Mouse (Mus musculus): ENCODE results near the gene Snrpg.

Snrpg gene

DNA sequence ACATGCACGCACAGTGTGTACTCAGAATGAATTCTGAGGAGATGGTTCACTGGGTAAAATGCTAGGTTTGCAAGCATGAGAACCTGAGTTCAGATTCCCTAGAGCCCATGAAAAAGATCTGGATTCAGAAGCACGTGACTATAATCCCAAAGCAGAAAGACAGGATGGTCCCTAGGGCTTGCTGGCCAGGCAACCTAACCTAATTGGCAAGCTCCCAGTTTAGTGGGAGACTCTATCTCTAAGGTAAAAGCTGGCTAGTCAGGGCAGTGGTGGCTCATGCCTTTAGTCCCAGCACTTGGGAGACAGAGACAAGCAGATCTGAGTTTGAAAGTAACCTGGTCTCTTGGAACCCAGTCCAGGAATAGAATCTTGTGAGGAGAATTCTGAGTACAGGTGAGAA, 27.9 kb downstream of the Snrpg start:
- Histone ChIP-seq H3K27me3 (ENCODE audit: insufficient read depth, low read length) (peaks cover 22% of the 10 kb centered on the region), H3K9me3 (ENCODE audit: low read length) (no peaks in the 10 kb centered on the region), H3K36me3 (ENCODE audit: insufficient read depth, low read length) (peaks cover 4% of the 10 kb centered on the region; the same call in 1 of the 2 replicates), H3K4me3 (replicated peaks; ENCODE audit: low read length) (no peak overlapping the region), H3K4me1 (replicated peaks; ENCODE audit: low read depth, low read length) (peaks cover 41% of the 10 kb centered on the region)
- no peak for TF ChIP-seq POU5F1 (IDR thresholded peaks at IDR 0.05; ENCODE audit: borderline replicate concordance, low read length)
- no peak for TF ChIP-seq CTCF (conservative IDR thresholded peaks at IDR 0.05; ENCODE audit: low read length)
- TF ChIP-seq NANOG (IDR thresholded peaks at IDR 0.05; ENCODE audit: borderline replicate concordance, low read length) = no peak

DNA sequence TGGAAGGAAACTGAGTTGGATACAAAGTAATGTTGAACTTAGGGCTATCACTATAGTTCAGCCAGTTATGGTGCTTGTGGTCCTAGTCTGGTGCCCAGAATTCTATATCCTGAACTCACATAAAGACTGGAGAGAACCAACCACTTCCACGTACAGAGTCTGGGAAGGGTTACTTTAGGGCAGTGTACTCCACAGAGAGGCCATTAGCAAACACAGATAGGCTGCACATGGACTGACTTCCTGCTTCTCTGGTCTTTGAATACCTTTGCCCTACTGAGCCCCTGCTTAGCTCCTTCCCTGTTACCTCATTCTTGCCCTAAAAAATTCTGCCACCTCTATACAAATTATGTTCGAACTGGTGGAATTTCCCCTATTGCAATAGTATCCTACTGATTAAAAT, 28.9 kb downstream of the Snrpg start:
- peaks cover 39% of the 10 kb centered on the region for H3K4me1 ChIP-seq (replicated peaks; ENCODE audit: low read depth, low read length)
- H3K9me3 ChIP-seq (ENCODE audit: low read length) = no peaks in the 10 kb centered on the region
- no peaks in the 10 kb centered on the region; the same call in 1 of the 2 replicates for H3K36me3 ChIP-seq (ENCODE audit: insufficient read depth, low read length)
- TF ChIP-seq CTCF (conservative IDR thresholded peaks at IDR 0.05; ENCODE audit: low read length) (no peak), POU5F1 (IDR thresholded peaks at IDR 0.05; ENCODE audit: borderline replicate concordance, low read length) (no peak), NANOG (IDR thresholded peaks at IDR 0.05; ENCODE audit: borderline replicate concordance, low read length) (no peak)
- H3K4me3 ChIP-seq (replicated peaks; ENCODE audit: low read length) = no peak overlapping the region
- peaks cover 22% of the 10 kb centered on the region for H3K27me3 ChIP-seq (ENCODE audit: insufficient read depth, low read length)

- no peaks in the 10 kb centered on the region for H3K36me3 ChIP-seq (ENCODE audit: insufficient read depth, low read length)
- H3K27me3 ChIP-seq (ENCODE audit: insufficient read depth, low read length) = peaks cover 22% of the 10 kb centered on the region
- H3K4me1 ChIP-seq (replicated peaks; ENCODE audit: low read depth, low read length) = peaks cover 39% of the 10 kb centered on the region
- TF ChIP-seq POU5F1 (IDR thresholded peaks at IDR 0.05; ENCODE audit: borderline replicate concordance, low read length) (no peak), NANOG (IDR thresholded peaks at IDR 0.05; ENCODE audit: borderline replicate concordance, low read length) (no peak), CTCF (conservative IDR thresholded peaks at IDR 0.05; ENCODE audit: low read length) (peak; percentile 48)
- H3K4me3 ChIP-seq (replicated peaks; ENCODE audit: low read length) = no peak overlapping the region
- no peaks in the 10 kb centered on the region for H3K9me3 ChIP-seq (ENCODE audit: low read length)
Observed at GRCm38 (mm10) chr6:86400972-86401371, 29.9 kb downstream of the Snrpg start.

GRCm38 (mm10) chr6:86402681-86403607, 31.8 kb downstream of the Snrpg start:
- peaks cover 39% of the 10 kb centered on the region for H3K4me1 ChIP-seq (replicated peaks; ENCODE audit: low read depth, low read length)
- TF ChIP-seq NANOG (IDR thresholded peaks at IDR 0.05; ENCODE audit: borderline replicate concordance, low read length) = no peak
- no peak for TF ChIP-seq POU5F1 (IDR thresholded peaks at IDR 0.05; ENCODE audit: borderline replicate concordance, low read length)
- TF ChIP-seq CTCF (conservative IDR thresholded peaks at IDR 0.05; ENCODE audit: low read length) = no peak
- H3K36me3 ChIP-seq (ENCODE audit: insufficient read depth, low read length) = peaks cover 11% of the 10 kb centered on the region
- peak overlapping the region; percentile 90 for H3K4me3 ChIP-seq (replicated peaks; ENCODE audit: low read length)
- H3K9me3 ChIP-seq (ENCODE audit: low read length) = no peaks in the 10 kb centered on the region
- peaks cover 18% of the 10 kb centered on the region for H3K27me3 ChIP-seq (ENCODE audit: insufficient read depth, low read length)

- Histone ChIP-seq H3K36me3 (ENCODE audit: insufficient read depth, low read length) (peaks cover 11% of the 10 kb centered on the region), H3K4me1 (replicated peaks; ENCODE audit: low read depth, low read length) (peaks cover 37% of the 10 kb centered on the region), H3K4me3 (replicated peaks; ENCODE audit: low read length) (peak overlapping the region; percentile 90), H3K27me3 (ENCODE audit: insufficient read depth, low read length) (peaks cover 10% of the 10 kb centered on the region), H3K9me3 (ENCODE audit: low read length) (no peaks in the 10 kb centered on the region)
- TF ChIP-seq POU5F1 (IDR thresholded peaks at IDR 0.05; ENCODE audit: borderline replicate concordance, low read length) (no peak), NANOG (IDR thresholded peaks at IDR 0.05; ENCODE audit: borderline replicate concordance, low read length) (no peak), CTCF (conservative IDR thresholded peaks at IDR 0.05; ENCODE audit: low read length) (no peak)
Observed at GRCm38 (mm10) chr6:86403728-86404099, 32.6 kb downstream of the Snrpg start.

DNA sequence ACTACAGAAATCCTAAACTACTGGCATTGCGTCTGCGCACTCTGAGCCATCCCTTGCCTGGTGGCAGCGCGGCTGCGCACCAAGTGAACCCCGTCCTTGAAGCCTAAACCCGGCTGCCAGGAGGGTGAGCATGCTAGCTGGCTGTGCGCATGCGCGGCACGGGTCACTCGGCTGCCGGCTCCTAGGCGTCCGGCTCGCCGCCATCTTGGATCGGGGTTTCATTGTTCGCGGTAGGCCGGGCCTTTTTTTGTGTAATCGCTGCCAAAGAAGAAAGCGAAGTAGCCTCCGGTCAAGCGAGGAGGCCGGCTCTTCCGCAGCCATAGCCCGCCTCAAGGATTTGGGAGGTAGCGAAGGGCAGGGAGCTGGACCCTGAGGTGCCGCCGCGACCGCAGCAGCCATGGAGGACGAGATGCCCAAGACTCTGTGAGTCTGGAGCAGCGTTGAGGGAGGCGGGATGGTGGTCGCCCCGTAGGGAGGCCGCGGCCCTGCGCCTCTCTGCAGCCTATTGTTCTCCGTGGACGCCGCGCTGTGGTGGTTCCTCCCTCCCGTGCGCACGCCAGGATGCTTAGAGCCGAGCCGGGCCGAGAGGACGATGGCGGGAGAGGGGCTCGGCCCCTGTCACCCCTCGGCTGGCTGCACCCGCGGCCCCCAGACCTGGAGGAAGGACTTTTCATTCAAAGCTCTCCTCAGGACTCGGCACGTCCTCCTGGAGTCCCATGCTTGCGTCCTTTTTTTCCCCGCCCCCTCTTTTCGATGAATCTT, 33.2 kb downstream of the Snrpg start, which contains the start of gene Tia1:
Tia1 (plus strand) TSS at position 120 of the 762 bp plus-strand sequence.
- H3K4me1 ChIP-seq (replicated peaks; ENCODE audit: low read depth, low read length) = peaks cover 37% of the 10 kb centered on the region
- H3K36me3 ChIP-seq (ENCODE audit: insufficient read depth, low read length) = peaks cover 11% of the 10 kb centered on the region
- TF ChIP-seq NANOG (IDR thresholded peaks at IDR 0.05; ENCODE audit: borderline replicate concordance, low read length) (no peak), CTCF (conservative IDR thresholded peaks at IDR 0.05; ENCODE audit: low read length) (no peak), POU5F1 (IDR thresholded peaks at IDR 0.05; ENCODE audit: borderline replicate concordance, low read length) (no peak)
- H3K9me3 ChIP-seq (ENCODE audit: low read length) = no peaks in the 10 kb centered on the region
- H3K27me3 ChIP-seq (ENCODE audit: insufficient read depth, low read length) = peaks cover 4% of the 10 kb centered on the region; the same call in 1 of the 2 replicates
- H3K4me3 ChIP-seq (replicated peaks; ENCODE audit: low read length) = peak within 1 kb of the TSS; percentile 90

- Histone ChIP-seq H3K36me3 (ENCODE audit: insufficient read depth, low read length) (peaks cover 15% of the 10 kb centered on the region), H3K9me3 (ENCODE audit: low read length) (no peaks in the 10 kb centered on the region), H3K27me3 (ENCODE audit: insufficient read depth, low read length) (peaks cover 3% of the 10 kb centered on the region; the same call in 1 of the 2 replicates), H3K4me1 (replicated peaks; ENCODE audit: low read depth, low read length) (peaks cover 37% of the 10 kb centered on the region), H3K4me3 (replicated peaks; ENCODE audit: low read length) (peak overlapping the region; percentile 90)
- TF ChIP-seq POU5F1 (IDR thresholded peaks at IDR 0.05; ENCODE audit: borderline replicate concordance, low read length) (no peak), NANOG (IDR thresholded peaks at IDR 0.05; ENCODE audit: borderline replicate concordance, low read length) (no peak), CTCF (conservative IDR thresholded peaks at IDR 0.05; ENCODE audit: low read length) (no peak)
Observed at GRCm38 (mm10) chr6:86404996-86405395, 33.9 kb downstream of the Snrpg start.

DNA sequence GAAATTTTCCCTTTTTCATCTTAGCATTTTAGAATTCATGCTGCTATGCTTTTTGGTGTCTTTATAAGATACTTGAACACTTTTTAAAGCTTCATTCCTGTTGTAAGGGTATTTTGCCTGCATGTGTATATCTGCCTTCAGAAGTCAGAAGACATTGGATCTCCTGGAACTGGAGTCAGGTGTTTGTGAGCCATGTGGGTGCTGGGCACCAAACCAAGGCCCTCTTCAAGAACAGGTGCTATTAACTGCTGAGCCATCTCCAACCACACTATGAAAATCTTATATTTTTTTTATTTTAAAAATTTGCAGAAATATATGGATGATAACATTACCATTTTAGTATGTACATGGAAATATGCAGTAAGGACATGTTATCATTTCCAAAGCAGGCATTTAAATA, 35.2 kb downstream of the Snrpg start:
- Histone ChIP-seq H3K4me3 (replicated peaks; ENCODE audit: low read length) (no peak overlapping the region), H3K36me3 (ENCODE audit: insufficient read depth, low read length) (peaks cover 15% of the 10 kb centered on the region), H3K4me1 (replicated peaks; ENCODE audit: low read depth, low read length) (peaks cover 33% of the 10 kb centered on the region), H3K27me3 (ENCODE audit: insufficient read depth, low read length) (no peaks in the 10 kb centered on the region), H3K9me3 (ENCODE audit: low read length) (no peaks in the 10 kb centered on the region)
- no peak for TF ChIP-seq CTCF (conservative IDR thresholded peaks at IDR 0.05; ENCODE audit: low read length)
- TF ChIP-seq POU5F1 (IDR thresholded peaks at IDR 0.05; ENCODE audit: borderline replicate concordance, low read length) = no peak
- TF ChIP-seq NANOG (IDR thresholded peaks at IDR 0.05; ENCODE audit: borderline replicate concordance, low read length) = no peak
